Mouse (Mus musculus) ovary, postnatal 10 days (tissue): ENCODE measurements around the gene Trpm4.
"Not testable (repeated sequence)": the region's sequence is repeated elsewhere in the genome, so short reads cannot be mapped to it uniquely, and the experiment has no call there.

Experiments used
- DNase-seq: peaks from one replicate; pipeline ENCODE4 v3.0.0; 2022; ENCODE audit warnings: low spot score

Trpm4 gene

GRCm38 (mm10) chr7:45312023-45312422, 21.6 kb downstream of the Trpm4 start:
- DNase-seq: no peak

- DNase-seq: no peak
These were observed 24.1 kb downstream of the Trpm4 start for GRCm38 (mm10) chr7:45309455-45309854.

- no peak for DNase-seq
These were observed 24.9 kb downstream of the Trpm4 start for GRCm38 (mm10) chr7:45308551-45309240.

GRCm38 (mm10) chr7:45305275-45305674, 28.3 kb downstream of the Trpm4 start:
- no peak for DNase-seq

GRCm38 (mm10) chr7:45304869-45305268, 28.7 kb downstream of the Trpm4 start:
- DNase-seq: no peak

GRCm38 (mm10) chr7:45302626-45303025, 31.0 kb downstream of the Trpm4 start:
- DNase-seq: no peak

- DNase-seq: peak; percentile 27
These were observed 33.3 kb downstream of the Trpm4 start for GRCm38 (mm10) chr7:45300270-45300669.

- no peak for DNase-seq
These were observed 33.8 kb downstream of the Trpm4 start for GRCm38 (mm10) chr7:45299752-45300151.

GRCm38 (mm10) chr7:45297563-45297962, 36.0 kb downstream of the Trpm4 start:
- DNase-seq: no peak

- DNase-seq: no peak
These were observed 37.0 kb downstream of the Trpm4 start for GRCm38 (mm10) chr7:45296626-45297025.

GRCm38 (mm10) chr7:45286486-45286885, 47.1 kb downstream of the Trpm4 start:
- DNase-seq: no peak

- peak; percentile 74 for DNase-seq
These were observed 56.3 kb downstream of the Trpm4 start, which contains the start of gene Slc6a21 for GRCm38 (mm10) chr7:45277136-45277760. Gene Slc6a21 (plus strand): TSS chr7:45277513.

GRCm38 (mm10) chr7:45273672-45274071, 59.9 kb downstream of the Trpm4 start:
- no peak for DNase-seq

GRCm38 (mm10) chr7:45272786-45273412, 60.7 kb downstream of the Trpm4 start:
- no peak for DNase-seq

GRCm38 (mm10) chr7:45265518-45265917, 68.1 kb downstream of the Trpm4 start:
- no peak for DNase-seq

GRCm38 (mm10) chr7:45264348-45264747, 69.2 kb downstream of the Trpm4 start:
- no peak for DNase-seq

- DNase-seq: no peak
These were observed 70.5 kb downstream of the Trpm4 start for GRCm38 (mm10) chr7:45263006-45263607.

GRCm38 (mm10) chr7:45262266-45262665, 71.3 kb downstream of the Trpm4 start:
- DNase-seq: no peak

GRCm38 (mm10) chr7:45259281-45259680, 74.3 kb downstream of the Trpm4 start:
- DNase-seq: no peak

GRCm38 (mm10) chr7:45257063-45257840, 76.3 kb downstream of the Trpm4 start:
- no peak for DNase-seq

- not testable (repeated sequence) for DNase-seq
These were observed 77.8 kb downstream of the Trpm4 start for GRCm38 (mm10) chr7:45255822-45256221.

GRCm38 (mm10) chr7:45253806-45254205, 79.8 kb downstream of the Trpm4 start:
- DNase-seq: no peak
